Mouse (Mus musculus): ENCODE results near the gene Apopt1.

Gene Apopt1

GRCm38 (mm10) chr12:111758381-111759175 lies 45.5 kb downstream of the Apopt1 start, which contains the start of gene Klc1:
Gene Klc1, plus strand, starts transcription at chr12:111758849.
- in situ Hi-C loops (cut with MboI; ENCODE audit: low pct_unique_long_range_greater_than_20kb in 1 of 2, low sequenced_read_pairs in 2 of 2, unreplicated experiment in 1 of 2): no loop called here

GRCm38 (mm10) chr12:111759176-111760061 lies 46.4 kb downstream of the Apopt1 start:
- in situ Hi-C loops (cut with MboI; ENCODE audit: low pct_unique_long_range_greater_than_20kb in 1 of 2, low sequenced_read_pairs in 2 of 2, unreplicated experiment in 1 of 2): no loop called here

- in situ Hi-C loops (cut with MboI; ENCODE audit: low pct_unique_long_range_greater_than_20kb in 1 of 2, low sequenced_read_pairs in 2 of 2, unreplicated experiment in 1 of 2): no loop called here
Observed at GRCm38 (mm10) chr12:111760306-111760908, 47.3 kb downstream of the Apopt1 start.

GRCm38 (mm10) chr12:111762620-111763280 lies 49.7 kb downstream of the Apopt1 start:
- in situ Hi-C loops (cut with MboI; ENCODE audit: low pct_unique_long_range_greater_than_20kb in 1 of 2, low sequenced_read_pairs in 2 of 2, unreplicated experiment in 1 of 2): no loop called here

GRCm38 (mm10) chr12:111766313-111767236 lies 53.5 kb downstream of the Apopt1 start:
- in situ Hi-C loops (cut with MboI; ENCODE audit: low pct_unique_long_range_greater_than_20kb in 1 of 2, low sequenced_read_pairs in 2 of 2, unreplicated experiment in 1 of 2): no loop called here

- in situ Hi-C loops (cut with MboI; ENCODE audit: low pct_unique_long_range_greater_than_20kb in 1 of 2, low sequenced_read_pairs in 2 of 2, unreplicated experiment in 1 of 2): no loop called here
Observed at GRCm38 (mm10) chr12:111768322-111768928, 55.4 kb downstream of the Apopt1 start.

GRCm38 (mm10) chr12:111769306-111769705 lies 56.2 kb downstream of the Apopt1 start:
- in situ Hi-C loops (cut with MboI; ENCODE audit: low pct_unique_long_range_greater_than_20kb in 1 of 2, low sequenced_read_pairs in 2 of 2, unreplicated experiment in 1 of 2): no loop called here

- in situ Hi-C loops (cut with MboI; ENCODE audit: low pct_unique_long_range_greater_than_20kb in 1 of 2, low sequenced_read_pairs in 2 of 2, unreplicated experiment in 1 of 2): no loop called here
Observed at GRCm38 (mm10) chr12:111769816-111770577, 56.9 kb downstream of the Apopt1 start.

GRCm38 (mm10) chr12:111770651-111771050 lies 57.6 kb downstream of the Apopt1 start:
- in situ Hi-C loops (cut with MboI; ENCODE audit: low pct_unique_long_range_greater_than_20kb in 1 of 2, low sequenced_read_pairs in 2 of 2, unreplicated experiment in 1 of 2): no loop called here

- in situ Hi-C loops (cut with MboI; ENCODE audit: low pct_unique_long_range_greater_than_20kb in 1 of 2, low sequenced_read_pairs in 2 of 2, unreplicated experiment in 1 of 2): no loop called here
Observed at GRCm38 (mm10) chr12:111774156-111774555, 61.1 kb downstream of the Apopt1 start.

GRCm38 (mm10) chr12:111774845-111775244 lies 61.8 kb downstream of the Apopt1 start:
- in situ Hi-C loops (cut with MboI; ENCODE audit: low pct_unique_long_range_greater_than_20kb in 1 of 2, low sequenced_read_pairs in 2 of 2, unreplicated experiment in 1 of 2): loop anchor here in 1 of 2 experiments (5.0 kb wide), 1 partner anchor 72 kb away; no protein-coding TSS in a partner anchor

GRCm38 (mm10) chr12:111777919-111778318 lies 64.9 kb downstream of the Apopt1 start:
- in situ Hi-C loops (cut with MboI; ENCODE audit: low pct_unique_long_range_greater_than_20kb in 1 of 2, low sequenced_read_pairs in 2 of 2, unreplicated experiment in 1 of 2): loop anchor here in 1 of 2 experiments (5.0 kb wide), 1 partner anchor 69 kb away; no protein-coding TSS in a partner anchor

- in situ Hi-C loops (cut with MboI; ENCODE audit: low pct_unique_long_range_greater_than_20kb in 1 of 2, low sequenced_read_pairs in 2 of 2, unreplicated experiment in 1 of 2): loop anchor here in 1 of 2 experiments (5.0 kb wide), 1 partner anchor 68 kb away; no protein-coding TSS in a partner anchor
Observed at GRCm38 (mm10) chr12:111779544-111779943, 66.5 kb downstream of the Apopt1 start.

GRCm38 (mm10) chr12:111785174-111785573 lies 72.1 kb downstream of the Apopt1 start:
- in situ Hi-C loops (cut with MboI; ENCODE audit: low pct_unique_long_range_greater_than_20kb in 1 of 2, low sequenced_read_pairs in 2 of 2, unreplicated experiment in 1 of 2): no loop called here

- in situ Hi-C loops (cut with MboI; ENCODE audit: low pct_unique_long_range_greater_than_20kb in 1 of 2, low sequenced_read_pairs in 2 of 2, unreplicated experiment in 1 of 2): no loop called here
Observed at GRCm38 (mm10) chr12:111787015-111787414, 74.0 kb downstream of the Apopt1 start.

GRCm38 (mm10) chr12:111790090-111790489 lies 77.0 kb downstream of the Apopt1 start:
- in situ Hi-C loops (cut with MboI; ENCODE audit: low pct_unique_long_range_greater_than_20kb in 1 of 2, low sequenced_read_pairs in 2 of 2, unreplicated experiment in 1 of 2): no loop called here
